Mouse (Mus musculus): ENCODE measurements at regions not wholly inside any gene's neighbourhood (a gene's known extent, or its start where the extent isn't known, plus 50 kb on each side); places are given as distances from the start of the nearest gene placed in this dataset.

DNA sequence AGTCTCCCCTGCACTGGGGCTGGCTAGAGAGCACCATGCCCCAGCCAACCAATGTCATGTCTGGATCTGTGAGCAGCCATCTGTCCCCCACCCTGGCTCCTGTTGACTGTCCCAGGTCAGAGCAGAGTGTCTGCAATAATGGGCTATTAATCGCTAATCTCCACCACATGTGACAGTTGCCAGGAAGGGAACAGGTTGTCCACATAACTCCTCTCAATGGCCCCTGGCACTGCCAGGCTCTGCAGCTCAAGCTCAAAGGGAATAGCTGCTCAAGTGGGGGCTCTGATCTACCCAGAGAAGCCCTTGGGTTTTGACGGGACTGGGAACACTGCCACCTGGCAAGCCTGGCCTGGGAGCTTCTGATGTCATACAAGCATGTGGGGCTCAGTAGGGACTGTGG is 231.4 kb downstream of the Cryba4 start:
- Histone ChIP-seq H3K9ac (ENCODE audit: insufficient read depth, low read depth) (no peak overlapping the region), H3K27me3 (replicated peaks) (no peaks in the 10 kb centered on the region), H3K27ac (ENCODE audit: insufficient read depth, low read depth) (no peak overlapping the region), H3K36me3 (replicated peaks in 1 of 2; ENCODE audit: control insufficient read depth in 1 of 2, insufficient read depth in 1 of 2, low read length in 1 of 2) (no peaks in the 10 kb centered on the region), H3K9me3 (replicated peaks; ENCODE audit: low read length) (peaks cover 76% of the 10 kb centered on the region), H3K79me2 (replicated peaks; ENCODE audit: control insufficient read depth, extremely low read depth, insufficient read depth, poor library complexity, severe bottlenecking) (no peaks in the 10 kb centered on the region), H3K4me3 (replicated peaks in 1 of 3; ENCODE audit: low read depth in 2 of 3, low read length in 2 of 3, poor library complexity in 1 of 3) (no peak overlapping the region), H3K4me2 (ENCODE audit: insufficient read depth, low read depth, poor library complexity, severe bottlenecking) (no peak overlapping the region), H3K4me1 (ENCODE audit: control insufficient read depth in 1 of 2, insufficient read depth in 2 of 2) (no peaks in the 10 kb centered on the region)
- in situ Hi-C loops (cut with MboI; ENCODE audit: low pct_ligation_motif_present, low pct_unique_long_range_greater_than_20kb, low sequenced_read_pairs), result no loop called here
- TF ChIP-seq CTCF (conservative IDR thresholded peaks at IDR 0.05 in 1 of 2, IDR thresholded peaks at IDR 0.05 in 1 of 2; ENCODE audit: low read depth in 2 of 2, low read length in 2 of 2) (no peak), MEF2A (IDR thresholded peaks at IDR 0.05; ENCODE audit: borderline replicate concordance, low read depth, low read length) (no peak), MXI1 (IDR thresholded peaks at IDR 0.05; ENCODE audit: low read depth, low read length) (no peak), RAD21 (IDR thresholded peaks at IDR 0.05; ENCODE audit: low read depth, low read length) (no peak), MYC (IDR thresholded peaks at IDR 0.05; ENCODE audit: low read depth, low read length) (no peak), NRF1 (IDR thresholded peaks at IDR 0.05; ENCODE audit: low read depth, low read length) (no peak), KAT2A (IDR thresholded peaks at IDR 0.05; ENCODE audit: insufficient replicate concordance, low read length) (no peak)
- dilution Hi-C loops (cut with MboI; ENCODE audit: extremely low pct_ligation_motif_present, extremely low pct_unique_long_range_greater_than_20kb, low sequenced_read_pairs), result no loop called here
- DNase-seq (ENCODE audit: extremely low read depth), result no peak

DNA sequence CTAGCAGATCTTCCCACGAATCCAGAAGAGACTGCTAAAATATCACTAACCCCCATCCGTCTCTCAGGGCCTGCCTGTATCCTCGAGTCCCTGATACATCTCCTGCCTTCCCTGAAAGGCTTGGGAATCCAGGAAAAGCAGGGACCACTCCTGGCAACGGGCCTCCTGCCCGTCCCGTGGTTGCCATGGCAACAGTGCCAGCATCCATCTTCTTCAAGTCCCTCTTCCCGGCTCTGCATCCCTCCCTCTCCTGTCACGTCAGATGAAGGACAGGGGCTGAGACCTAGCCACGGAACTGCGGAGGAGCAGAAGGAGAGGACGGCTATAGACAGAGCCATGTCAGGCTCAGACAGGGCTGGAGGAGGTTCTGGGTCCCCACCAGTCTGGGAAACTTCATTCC is 222.4 kb downstream of the Cryba4 start:
- in situ Hi-C loops (cut with MboI; ENCODE audit: low pct_ligation_motif_present, low pct_unique_long_range_greater_than_20kb, low sequenced_read_pairs), result no loop called here
- Histone ChIP-seq H3K9ac (ENCODE audit: insufficient read depth, low read depth) (no peak overlapping the region), H3K4me3 (replicated peaks in 1 of 3; ENCODE audit: low read depth in 2 of 3, low read length in 2 of 3, poor library complexity in 1 of 3) (no peak overlapping the region), H3K79me2 (replicated peaks; ENCODE audit: control insufficient read depth, extremely low read depth, insufficient read depth, poor library complexity, severe bottlenecking) (no peaks in the 10 kb centered on the region), H3K4me2 (ENCODE audit: insufficient read depth, low read depth, poor library complexity, severe bottlenecking) (no peak overlapping the region), H3K27me3 (replicated peaks) (no peaks in the 10 kb centered on the region), H3K4me1 (ENCODE audit: control insufficient read depth in 1 of 2, insufficient read depth in 2 of 2) (no peaks in the 10 kb centered on the region), H3K27ac (ENCODE audit: insufficient read depth, low read depth) (no peak overlapping the region), H3K36me3 (replicated peaks in 1 of 2; ENCODE audit: control insufficient read depth in 1 of 2, insufficient read depth in 1 of 2, low read length in 1 of 2) (no peaks in the 10 kb centered on the region), H3K9me3 (replicated peaks; ENCODE audit: low read length) (peaks cover 83% of the 10 kb centered on the region)
- DNase-seq (ENCODE audit: extremely low read depth), result no peak
- TF ChIP-seq TBP (conservative IDR thresholded peaks at IDR 0.05; ENCODE audit: low read depth, low read length), result no peak
- no peak for TF ChIP-seq UBTF (IDR thresholded peaks at IDR 0.05; ENCODE audit: low read depth, low read length)
- TF ChIP-seq E2F4 (IDR thresholded peaks at IDR 0.05; ENCODE audit: insufficient replicate concordance, low read depth, low read length), result no peak
- TF ChIP-seq ZKSCAN1 (IDR thresholded peaks at IDR 0.05; ENCODE audit: borderline replicate concordance, low read depth, low read length), result no peak
- no peak for TF ChIP-seq JUND (conservative IDR thresholded peaks at IDR 0.05; ENCODE audit: low read depth, low read length)
- TF ChIP-seq POLR2A (IDR thresholded peaks at IDR 0.05; ENCODE audit: low read depth, low read length), result no peak
- no peak for TF ChIP-seq MAZ (IDR thresholded peaks at IDR 0.05; ENCODE audit: low read depth, low read length)
- TF ChIP-seq MAFK (IDR thresholded peaks at IDR 0.05; ENCODE audit: insufficient replicate concordance, low read length), result no peak
- TF ChIP-seq ZNF384 (IDR thresholded peaks at IDR 0.05; ENCODE audit: low read depth, low read length), result no peak
- no peak for TF ChIP-seq CTCF (conservative IDR thresholded peaks at IDR 0.05 in 1 of 2, IDR thresholded peaks at IDR 0.05 in 1 of 2; ENCODE audit: low read depth in 2 of 2, low read length in 2 of 2)
- no peak for TF ChIP-seq CHD1 (IDR thresholded peaks at IDR 0.05; ENCODE audit: low read depth, low read length)
- no peak for TF ChIP-seq MEF2A (IDR thresholded peaks at IDR 0.05; ENCODE audit: borderline replicate concordance, low read depth, low read length)
- TF ChIP-seq RAD21 (IDR thresholded peaks at IDR 0.05; ENCODE audit: low read depth, low read length), result no peak
- TF ChIP-seq HCFC1 (IDR thresholded peaks at IDR 0.05; ENCODE audit: low read depth, low read length), result no peak
- no peak for TF ChIP-seq ETS1 (conservative IDR thresholded peaks at IDR 0.05; ENCODE audit: low read depth, low read length)
- TF ChIP-seq RCOR1 (conservative IDR thresholded peaks at IDR 0.05; ENCODE audit: low read depth, low read length), result no peak
- TF ChIP-seq TCF12 (IDR thresholded peaks at IDR 0.05; ENCODE audit: low read depth, low read length), result no peak
- dilution Hi-C loops (cut with MboI; ENCODE audit: extremely low pct_ligation_motif_present, extremely low pct_unique_long_range_greater_than_20kb, low sequenced_read_pairs), result no loop called here

All from CH12.LX (cell line).